Mouse (Mus musculus): ENCODE data around the gene Kcna10. TPM values are rescaled to one million over a fixed set of nuclear protein-coding genes. Genes with fewer than 3 reads are reported as not detected.

The Kcna10 gene
- polyA plus RNA-seq, 1 experiment from 2014 or later = not detected

DNA sequence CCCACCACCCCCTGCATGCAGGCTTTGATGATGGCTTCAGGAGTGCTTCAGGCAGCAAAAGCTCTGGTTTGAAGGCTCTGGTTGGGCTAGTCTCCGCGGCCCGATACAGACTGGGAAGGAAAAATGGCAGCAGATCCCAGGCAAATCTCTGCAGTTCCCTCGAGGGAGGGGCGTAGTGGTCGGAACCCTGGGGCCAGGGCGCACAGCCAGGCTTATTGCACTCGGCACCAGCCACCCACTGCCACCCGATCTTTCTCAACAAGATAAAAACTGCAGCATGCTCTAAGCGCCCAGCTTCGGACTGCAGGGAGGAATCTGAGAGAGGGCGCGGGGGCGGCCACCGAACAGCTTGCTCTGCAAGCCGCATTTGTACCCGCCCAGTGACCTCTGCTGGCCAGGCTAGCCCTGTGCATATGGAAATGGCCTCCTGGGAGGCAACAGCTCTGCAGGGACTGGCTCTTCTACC lies 23.0 kb upstream of the Kcna10 start:
- H3K4me2 ChIP-seq (ENCODE audit: low read depth, low read length) = peak overlapping the region; percentile 43; the same call in 1 of the 2 replicates

DNA sequence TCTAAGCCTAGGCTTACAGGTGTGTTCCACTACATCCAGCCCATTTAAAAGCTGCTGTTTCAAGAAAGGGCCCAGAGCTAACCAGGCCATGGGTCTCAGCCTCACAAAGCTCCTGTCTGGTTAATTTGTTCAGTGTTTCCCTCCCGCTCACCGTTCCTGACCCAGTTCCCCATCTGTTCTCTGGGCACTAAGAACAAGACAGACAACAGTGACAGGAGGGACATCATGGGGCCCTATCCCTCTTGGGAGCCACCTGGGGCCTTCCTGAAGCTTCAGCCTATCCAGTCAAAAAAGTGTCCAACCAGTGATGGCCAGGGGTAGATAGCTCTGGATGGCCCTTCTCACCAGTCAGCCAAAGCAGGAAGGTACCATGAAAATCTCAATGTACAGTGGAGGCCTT lies 20.1 kb upstream of the Kcna10 start:
- WGBS = 81% methylated on average over 2 of the region's 2 CpGs
- Histone ChIP-seq H3K36me3 (ENCODE audit: control insufficient read depth, insufficient read depth, low read length) (no peaks in the 10 kb centered on the region), H3K4me1 (ENCODE audit: control insufficient read depth, insufficient read depth, low read length) (no peaks in the 10 kb centered on the region), H3K4me2 (ENCODE audit: low read depth, low read length) (no peak overlapping the region), H3K4me3 (replicated peaks; ENCODE audit: low read length) (no peak overlapping the region), H3K27me3 (ENCODE audit: control insufficient read depth, insufficient read depth, low read length) (0 out of 2 replicates have a peak, but pooled peaks cover 3% of the 10 kb centered on the region), H3K9me3 (replicated peaks; ENCODE audit: control insufficient read depth, low read length) (no peaks in the 10 kb centered on the region), H3K9ac (ENCODE audit: low read length) (no peak overlapping the region), H3K27ac (ENCODE audit: low read length) (no peak overlapping the region)
- ATAC-seq (ENCODE audit: insufficient read depth, low FRiP score) = no peak

More for the DNA sequence above, 23.0 kb upstream of the Kcna10 start:
- 0 out of 2 replicates have a peak, but pooled peaks cover 3% of the 10 kb centered on the region for H3K27me3 ChIP-seq (ENCODE audit: control insufficient read depth, insufficient read depth, low read length)
- no peak for ATAC-seq (ENCODE audit: insufficient read depth, low FRiP score)
- H3K9ac ChIP-seq (ENCODE audit: low read length) = peak overlapping the region; percentile 47; the same call in 1 of the 2 replicates
- H3K9me3 ChIP-seq (replicated peaks; ENCODE audit: control insufficient read depth, low read length) = no peaks in the 10 kb centered on the region
- H3K4me3 ChIP-seq (replicated peaks; ENCODE audit: low read length) = 0 out of 2 replicates have a peak overlapping the region, but pooled peaks have one; percentile 15
- H3K27ac ChIP-seq (ENCODE audit: low read length) = no peak overlapping the region
- no peaks in the 10 kb centered on the region for H3K36me3 ChIP-seq (ENCODE audit: control insufficient read depth, insufficient read depth, low read length)
- no peaks in the 10 kb centered on the region for H3K4me1 ChIP-seq (ENCODE audit: control insufficient read depth, insufficient read depth, low read length)
- WGBS = 2% methylated on average over 17 of the region's 17 CpGs

DNA sequence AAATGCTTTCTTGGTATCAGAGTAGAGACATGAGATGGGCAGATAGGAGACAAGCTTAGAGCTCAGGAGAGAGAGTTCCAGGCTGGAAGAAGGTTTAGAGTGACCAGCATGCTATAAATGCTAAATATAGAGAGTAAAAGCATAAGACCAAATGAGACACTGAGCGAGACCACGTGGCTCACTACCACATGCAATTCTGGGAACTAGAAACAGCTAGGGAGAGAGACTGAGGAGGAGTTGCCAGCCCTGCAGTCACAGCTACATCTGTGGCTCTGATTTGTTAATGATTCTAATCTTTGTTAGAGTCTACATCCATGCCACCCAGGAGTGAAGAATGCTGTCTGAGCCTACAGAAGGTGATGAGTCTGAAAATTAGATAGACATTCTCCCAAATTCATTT lies 13.3 kb upstream of the Kcna10 start:
- H3K36me3 ChIP-seq (ENCODE audit: control insufficient read depth, insufficient read depth, low read length) = no peaks in the 10 kb centered on the region
- H3K4me2 ChIP-seq (ENCODE audit: low read depth, low read length) = no peak overlapping the region
- H3K9ac ChIP-seq (ENCODE audit: low read length) = no peak overlapping the region
- H3K27me3 ChIP-seq (ENCODE audit: control insufficient read depth, insufficient read depth, low read length) = no peaks in the 10 kb centered on the region
- ATAC-seq (ENCODE audit: insufficient read depth, low FRiP score) = no peak
- WGBS = 70% methylated on average over 2 of the region's 2 CpGs
- no peak overlapping the region for H3K27ac ChIP-seq (ENCODE audit: low read length)
- H3K4me1 ChIP-seq (ENCODE audit: control insufficient read depth, insufficient read depth, low read length) = no peaks in the 10 kb centered on the region
- no peaks in the 10 kb centered on the region for H3K9me3 ChIP-seq (replicated peaks; ENCODE audit: control insufficient read depth, low read length)
- no peak overlapping the region for H3K4me3 ChIP-seq (replicated peaks; ENCODE audit: low read length)

DNA sequence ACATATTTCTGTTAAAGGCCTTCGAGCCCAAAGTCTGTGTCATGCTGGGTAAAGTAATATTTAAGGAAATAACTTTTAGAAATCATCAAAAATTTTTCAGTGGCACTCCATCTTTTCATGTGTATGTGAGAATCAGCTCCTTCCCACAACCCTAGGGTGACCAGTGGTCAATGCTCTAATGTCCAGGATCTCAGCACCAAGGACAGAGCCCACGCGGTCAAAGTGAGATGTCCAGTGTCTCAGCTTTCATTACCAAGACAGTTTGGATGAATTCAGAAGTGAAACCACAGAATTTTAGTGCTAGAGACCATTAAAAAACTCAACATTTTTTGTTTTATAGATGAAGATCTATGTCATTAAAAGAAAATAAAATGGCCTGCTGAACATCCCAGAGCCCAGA lies 10.9 kb upstream of the Kcna10 start:
- ATAC-seq (ENCODE audit: insufficient read depth, low FRiP score) = no peak
- 72% methylated on average over 3 of the region's 3 CpGs for WGBS
- H3K9ac ChIP-seq (ENCODE audit: low read length) = no peak overlapping the region

DNA sequence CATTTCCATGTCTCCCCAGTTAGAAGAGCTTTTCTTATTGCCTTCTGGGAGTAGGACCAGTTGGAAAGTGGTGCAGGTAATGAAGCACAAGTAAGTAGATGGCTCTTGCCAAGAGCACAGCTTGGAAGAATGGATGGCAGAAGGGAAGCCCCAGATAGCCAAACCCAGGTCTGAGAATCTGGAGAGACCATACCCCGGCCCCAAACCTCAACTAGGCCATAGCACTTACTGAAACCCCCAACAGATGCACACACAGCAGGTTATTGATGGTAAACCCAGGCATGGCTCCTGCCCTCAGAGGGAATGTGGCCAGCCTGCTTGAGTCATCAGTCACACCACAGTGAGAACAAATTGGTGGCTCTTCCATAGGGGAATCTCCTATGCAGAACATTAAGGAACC lies 10.3 kb upstream of the Kcna10 start:
- Histone ChIP-seq H3K4me2 (ENCODE audit: low read depth, low read length) (no peak overlapping the region), H3K4me3 (replicated peaks; ENCODE audit: low read length) (no peak overlapping the region), H3K9me3 (replicated peaks; ENCODE audit: control insufficient read depth, low read length) (no peaks in the 10 kb centered on the region), H3K36me3 (ENCODE audit: control insufficient read depth, insufficient read depth, low read length) (no peaks in the 10 kb centered on the region), H3K27ac (ENCODE audit: low read length) (no peak overlapping the region), H3K9ac (ENCODE audit: low read length) (no peak overlapping the region), H3K4me1 (ENCODE audit: control insufficient read depth, insufficient read depth, low read length) (no peaks in the 10 kb centered on the region), H3K27me3 (ENCODE audit: control insufficient read depth, insufficient read depth, low read length) (no peaks in the 10 kb centered on the region)
- WGBS = 89% methylated on average over 1 of the region's 1 CpGs
- no peak for ATAC-seq (ENCODE audit: insufficient read depth, low FRiP score)

More for the DNA sequence above, 10.9 kb upstream of the Kcna10 start:
- H3K4me3 ChIP-seq (replicated peaks; ENCODE audit: low read length) = no peak overlapping the region
- no peaks in the 10 kb centered on the region for H3K27me3 ChIP-seq (ENCODE audit: control insufficient read depth, insufficient read depth, low read length)
- H3K27ac ChIP-seq (ENCODE audit: low read length) = no peak overlapping the region
- H3K4me1 ChIP-seq (ENCODE audit: control insufficient read depth, insufficient read depth, low read length) = no peaks in the 10 kb centered on the region
- H3K4me2 ChIP-seq (ENCODE audit: low read depth, low read length) = no peak overlapping the region
- no peaks in the 10 kb centered on the region for H3K36me3 ChIP-seq (ENCODE audit: control insufficient read depth, insufficient read depth, low read length)
- no peaks in the 10 kb centered on the region for H3K9me3 ChIP-seq (replicated peaks; ENCODE audit: control insufficient read depth, low read length)

DNA sequence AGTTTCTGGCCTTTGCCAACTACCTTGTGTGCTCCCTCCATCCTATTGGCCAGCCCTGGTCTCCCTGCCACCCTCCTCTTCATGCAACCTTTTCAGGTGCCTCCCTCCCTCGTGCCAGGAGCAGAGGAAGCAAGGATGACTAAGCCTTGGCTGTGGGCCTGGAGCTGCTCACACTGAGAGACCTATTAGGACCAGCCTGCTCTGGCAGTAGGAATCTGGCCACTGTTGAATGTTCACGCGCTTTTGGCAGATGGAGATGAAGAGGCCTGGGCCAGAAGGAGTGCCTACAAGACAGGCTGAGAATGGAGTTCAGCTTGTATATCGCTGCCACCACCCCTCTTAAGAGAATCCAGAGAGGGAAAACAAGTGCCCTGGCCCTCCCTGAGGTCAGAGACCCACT lies 7.4 kb upstream of the Kcna10 start:
- WGBS = 48% methylated on average over 4 of the region's 4 CpGs
- H3K9ac ChIP-seq (ENCODE audit: low read length) = no peak overlapping the region

DNA sequence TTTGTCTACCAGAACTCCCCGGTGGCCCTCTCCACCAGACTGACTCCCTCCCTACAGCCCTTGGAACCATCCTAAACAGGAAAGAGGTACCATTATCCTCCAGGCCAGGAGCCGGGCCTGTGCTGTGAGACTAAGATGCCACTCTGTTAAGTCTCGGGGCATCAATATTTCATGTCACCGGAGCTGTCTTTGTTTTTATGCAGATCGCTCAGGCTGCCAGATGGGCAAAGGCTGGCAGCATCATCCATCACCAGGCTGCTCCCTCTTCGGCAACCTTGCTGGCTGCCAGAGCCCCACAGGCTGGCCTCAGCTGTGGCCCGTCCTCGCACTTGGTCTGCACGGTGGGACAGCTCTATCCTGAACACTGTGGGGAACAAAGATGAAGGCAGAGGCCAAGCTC lies 6.4 kb upstream of the Kcna10 start:
- no peaks in the 10 kb centered on the region for H3K4me1 ChIP-seq (ENCODE audit: control insufficient read depth, insufficient read depth, low read length)
- no peak overlapping the region for H3K4me2 ChIP-seq (ENCODE audit: low read depth, low read length)
- WGBS = 53% methylated on average over 9 of the region's 9 CpGs
- H3K27ac ChIP-seq (ENCODE audit: low read length) = no peak overlapping the region
- no peak overlapping the region for H3K4me3 ChIP-seq (replicated peaks; ENCODE audit: low read length)
- no peaks in the 10 kb centered on the region for H3K36me3 ChIP-seq (ENCODE audit: control insufficient read depth, insufficient read depth, low read length)
- H3K9ac ChIP-seq (ENCODE audit: low read length) = no peak overlapping the region
- no peaks in the 10 kb centered on the region for H3K9me3 ChIP-seq (replicated peaks; ENCODE audit: control insufficient read depth, low read length)
- H3K27me3 ChIP-seq (ENCODE audit: control insufficient read depth, insufficient read depth, low read length) = no peaks in the 10 kb centered on the region
- ATAC-seq (ENCODE audit: insufficient read depth, low FRiP score) = no peak

More for the DNA sequence above, 7.4 kb upstream of the Kcna10 start:
- H3K27ac ChIP-seq (ENCODE audit: low read length) = no peak overlapping the region
- no peaks in the 10 kb centered on the region for H3K4me1 ChIP-seq (ENCODE audit: control insufficient read depth, insufficient read depth, low read length)
- no peaks in the 10 kb centered on the region for H3K27me3 ChIP-seq (ENCODE audit: control insufficient read depth, insufficient read depth, low read length)
- ATAC-seq (ENCODE audit: insufficient read depth, low FRiP score) = no peak
- H3K4me2 ChIP-seq (ENCODE audit: low read depth, low read length) = no peak overlapping the region
- no peaks in the 10 kb centered on the region for H3K36me3 ChIP-seq (ENCODE audit: control insufficient read depth, insufficient read depth, low read length)
- no peaks in the 10 kb centered on the region for H3K9me3 ChIP-seq (replicated peaks; ENCODE audit: control insufficient read depth, low read length)
- no peak overlapping the region for H3K4me3 ChIP-seq (replicated peaks; ENCODE audit: low read length)

DNA sequence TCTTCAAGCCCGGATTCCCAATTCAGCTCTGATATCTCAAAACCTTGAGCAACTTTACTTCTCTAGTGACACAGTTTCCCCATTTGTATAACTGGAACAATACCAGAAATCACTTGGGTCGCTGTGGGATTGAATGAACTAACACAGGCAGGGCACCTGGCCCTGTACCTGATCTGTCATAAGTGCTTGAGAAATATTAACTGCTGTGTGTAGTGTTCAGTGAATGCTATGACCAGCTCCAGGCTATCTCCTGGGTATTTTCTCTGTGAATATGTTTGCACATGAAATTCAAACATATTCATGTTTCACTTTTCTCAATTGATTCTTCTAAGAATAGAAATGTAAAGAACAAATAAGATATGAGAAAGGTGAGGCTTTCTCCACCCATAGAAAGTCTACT lies 2.0 kb upstream of the Kcna10 start:
- H3K4me3 ChIP-seq (replicated peaks; ENCODE audit: low read length) = no peak overlapping the region
- no peaks in the 10 kb centered on the region for H3K9me3 ChIP-seq (replicated peaks; ENCODE audit: control insufficient read depth, low read length)
- peak; percentile 68; the same call in 1 of the 2 replicates for ATAC-seq (ENCODE audit: insufficient read depth, low FRiP score)
- H3K27ac ChIP-seq (ENCODE audit: low read length) = no peak overlapping the region
- 60% methylated on average over 2 of the region's 2 CpGs for WGBS
- no peaks in the 10 kb centered on the region for H3K27me3 ChIP-seq (ENCODE audit: control insufficient read depth, insufficient read depth, low read length)
- H3K4me2 ChIP-seq (ENCODE audit: low read depth, low read length) = no peak overlapping the region
- H3K4me1 ChIP-seq (ENCODE audit: control insufficient read depth, insufficient read depth, low read length) = no peaks in the 10 kb centered on the region
- no peak overlapping the region for H3K9ac ChIP-seq (ENCODE audit: low read length)
- no peaks in the 10 kb centered on the region for H3K36me3 ChIP-seq (ENCODE audit: control insufficient read depth, insufficient read depth, low read length)

DNA sequence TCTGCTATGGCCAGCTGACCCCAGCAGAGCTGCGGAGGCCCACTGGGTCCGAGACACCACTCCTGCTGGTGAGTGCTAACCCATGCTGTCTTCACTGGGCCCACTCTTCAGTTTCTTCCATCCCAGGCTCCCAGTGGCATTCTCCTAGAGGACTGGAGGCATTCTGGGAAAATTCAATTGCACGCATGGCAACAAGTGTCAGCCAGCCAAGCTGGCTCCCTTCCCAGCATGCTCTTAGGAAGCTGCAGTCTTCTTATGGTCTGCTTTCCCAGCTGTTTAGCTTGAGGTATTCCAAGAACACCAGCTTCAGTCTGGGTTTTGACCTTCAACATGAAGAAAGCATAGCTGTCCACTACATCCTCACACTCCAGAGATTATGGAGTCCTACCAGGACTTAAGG lies 322 bp downstream of the Kcna10 start:
- no peaks in the 10 kb centered on the region for H3K36me3 ChIP-seq (ENCODE audit: control insufficient read depth, insufficient read depth, low read length)
- H3K27ac ChIP-seq (ENCODE audit: low read length) = no peak overlapping the region
- H3K9ac ChIP-seq (ENCODE audit: low read length) = no peak overlapping the region
- no peaks in the 10 kb centered on the region for H3K27me3 ChIP-seq (ENCODE audit: control insufficient read depth, insufficient read depth, low read length)
- 69% methylated on average over 3 of the region's 3 CpGs for WGBS
- no peak overlapping the region for H3K4me2 ChIP-seq (ENCODE audit: low read depth, low read length)
- H3K4me1 ChIP-seq (ENCODE audit: control insufficient read depth, insufficient read depth, low read length) = no peaks in the 10 kb centered on the region
- no peak overlapping the region for H3K4me3 ChIP-seq (replicated peaks; ENCODE audit: low read length)
- H3K9me3 ChIP-seq (replicated peaks; ENCODE audit: control insufficient read depth, low read length) = no peaks in the 10 kb centered on the region
- no peak for ATAC-seq (ENCODE audit: insufficient read depth, low FRiP score)
